22 mouse cellular contexts compared by ENCODE assay signal in genomic region chr2:127625659-127626058, GRCm38 (mm10). TPM values are rescaled to one million over a fixed set of nuclear protein-coding genes. Genes with fewer than 3 reads are reported as not detected.
DNase-seq lines count a peak whose midpoint lies in the region; ATAC-seq and TF ChIP-seq lines count a peak whose summit lies in the region.
"Had no signal": no experiment of that assay in that cellular context is flagged by ENCODE, and none has a peak within 500 bp of the region (broad histone marks: within the 10 kb centered on the region; RNA-seq: fewer than 3 reads in every experiment).

No protein-coding gene starts in this region.

- H3K27me3 ChIP-seq in lung, embryonic 14.5 days (ENCODE audit: insufficient read depth, low read length): no peaks in the 10 kb centered on the region
- no peaks in the 10 kb centered on the region for H3K27me3 ChIP-seq in Patski
- H3K27me3 ChIP-seq in kidney, embryonic 15.5 days: no peaks in the 10 kb centered on the region
- no peaks in the 10 kb centered on the region for H3K27me3 ChIP-seq in forebrain, embryonic 16.5 days (replicated peaks; ENCODE audit: control insufficient read depth, insufficient read depth, low read length)
- no peaks in the 10 kb centered on the region; the same call in 1 of the 2 replicates for H3K27me3 ChIP-seq in heart, embryonic 11.5 days (ENCODE audit: control insufficient read depth, insufficient read depth, low read length)
- H3K27me3 ChIP-seq: heart, embryonic 15.5 days; liver, embryonic 13.5 days; midbrain, embryonic 15.5 days had no signal

- no peak for ATAC-seq in lung, embryonic 14.5 days (ENCODE audit: insufficient read depth)
- peak; percentile 73 for ATAC-seq in Patski
- peak; percentile 69 for ATAC-seq in kidney, embryonic 15.5 days (replicated peaks; ENCODE audit: low FRiP score)
- ATAC-seq in forebrain, embryonic 16.5 days: no peak
- ATAC-seq in heart, embryonic 11.5 days (replicated peaks; ENCODE audit: insufficient number of reproducible peaks, low FRiP score, low TSS enrichment): no peak
- ATAC-seq: forebrain, embryonic 14.5 days; midbrain, embryonic 15.5 days had no signal

- POLR2A ChIA-PET in Patski (lab: Charles Lee): no interaction called here

- no peak overlapping the region for H3K4me3 ChIP-seq in lung, embryonic 14.5 days (ENCODE audit: low read depth, low read length)
- no peak overlapping the region for H3K4me3 ChIP-seq in kidney, embryonic 15.5 days (replicated peaks)
- no peak overlapping the region for H3K4me3 ChIP-seq in forebrain, embryonic 16.5 days (replicated peaks; ENCODE audit: low read length)
- H3K4me3 ChIP-seq in heart, embryonic 11.5 days (ENCODE audit: low read depth, low read length): no peak overlapping the region
- H3K4me3 ChIP-seq: erythroblast, embryonic 14.5 days; heart, embryonic 15.5 days; hindbrain, embryonic 10.5 days; left cerebral cortex, adult 2 months; limb, embryonic 12.5 days; liver, embryonic 13.5 days; midbrain, embryonic 15.5 days had no signal

- H3K9me3 ChIP-seq in lung, embryonic 14.5 days (ENCODE audit: low read depth, low read length): no peaks in the 10 kb centered on the region
- no peaks in the 10 kb centered on the region for H3K9me3 ChIP-seq in kidney, embryonic 15.5 days (replicated peaks)
- no peaks in the 10 kb centered on the region for H3K9me3 ChIP-seq in forebrain, embryonic 16.5 days (ENCODE audit: control insufficient read depth, low read length)
- H3K9me3 ChIP-seq in heart, embryonic 11.5 days (replicated peaks; ENCODE audit: control insufficient read depth, low read length): no peaks in the 10 kb centered on the region
- H3K9me3 ChIP-seq: heart, embryonic 15.5 days; hindbrain, embryonic 10.5 days; limb, embryonic 12.5 days; liver, embryonic 13.5 days; midbrain, embryonic 15.5 days had no signal

- 58% methylated on average over 5 of the region's 5 CpGs for WGBS in lung, embryonic 14.5 days
- WGBS in kidney, embryonic 15.5 days: 70% methylated on average over 5 of the region's 5 CpGs
- 77% methylated on average over 5 of the region's 5 CpGs for WGBS in forebrain, embryonic 16.5 days
- 60% methylated on average over 5 of the region's 5 CpGs for WGBS in heart, embryonic 11.5 days (ENCODE audit: insufficient replicate concordance)

- TF ChIP-seq CTCF in lung, embryonic 14.5 days (IDR thresholded peaks at IDR 0.05; ENCODE audit: low read depth): no peak
- no peak for TF ChIP-seq CTCF in Patski (IDR thresholded peaks at IDR 0.05)

- CTCF ChIA-PET in Patski (lab: Charles Lee): no interaction called here

- 0 out of 2 replicates have a peak overlapping the region, but pooled peaks have one; percentile 54 for H3K27ac ChIP-seq in lung, embryonic 14.5 days (ENCODE audit: low read depth)
- peak overlapping the region; percentile 58 for H3K27ac ChIP-seq in kidney, embryonic 15.5 days
- H3K27ac ChIP-seq in forebrain, embryonic 16.5 days (ENCODE audit: low read length): no peak overlapping the region
- no peak overlapping the region for H3K27ac ChIP-seq in heart, embryonic 11.5 days (ENCODE audit: low read depth, low read length)
- H3K27ac ChIP-seq: heart, embryonic 15.5 days; hindbrain, embryonic 10.5 days; limb, embryonic 12.5 days; liver, embryonic 13.5 days; midbrain, embryonic 15.5 days had no signal

- H3K4me2 ChIP-seq in lung, embryonic 14.5 days: no peak overlapping the region
- no peak overlapping the region for H3K4me2 ChIP-seq in kidney, embryonic 15.5 days
- no peak overlapping the region for H3K4me2 ChIP-seq in forebrain, embryonic 16.5 days (ENCODE audit: low read length)
- no peak overlapping the region for H3K4me2 ChIP-seq in heart, embryonic 11.5 days
- H3K4me2 ChIP-seq: heart, embryonic 15.5 days; limb, embryonic 12.5 days; liver, embryonic 13.5 days; midbrain, embryonic 15.5 days had no signal

- H3K9ac ChIP-seq in lung, embryonic 14.5 days: no peak overlapping the region
- H3K9ac ChIP-seq in kidney, embryonic 15.5 days: no peak overlapping the region
- H3K9ac ChIP-seq in forebrain, embryonic 16.5 days (replicated peaks; ENCODE audit: low read depth, low read length): no peak overlapping the region
- H3K9ac ChIP-seq in heart, embryonic 11.5 days (ENCODE audit: low read depth, low read length): no peak overlapping the region
- H3K9ac ChIP-seq: heart, embryonic 15.5 days; limb, embryonic 12.5 days; liver, embryonic 13.5 days; midbrain, embryonic 15.5 days had no signal

- in situ Hi-C loops in Patski (cut with MboI; ENCODE audit: low pct_unique_long_range_greater_than_20kb): no loop called here

- peak; percentile 7 for DNase-seq in lung, embryonic 14.5 days
- no peak for DNase-seq in lung, postnatal 36 days
- no peak for DNase-seq in Patski (ENCODE audit: low read depth, low spot score)
- DNase-seq in lung, postnatal 10 days: peak; percentile 22
- DNase-seq in heart, adult 18-20 months: no peak
- DNase-seq: adrenal gland, postnatal 25 days; cerebellum, adult 2 months; liver, embryonic 13.5 days; right cerebral cortex, adult 18-20 months; spleen, adult 18-20 months had no signal

- no peaks in the 10 kb centered on the region for H3K36me3 ChIP-seq in lung, embryonic 14.5 days (ENCODE audit: insufficient read depth)
- H3K36me3 ChIP-seq in kidney, embryonic 15.5 days: no peaks in the 10 kb centered on the region
- H3K36me3 ChIP-seq in forebrain, embryonic 16.5 days (ENCODE audit: control insufficient read depth, insufficient read depth): no peaks in the 10 kb centered on the region
- no peaks in the 10 kb centered on the region for H3K36me3 ChIP-seq in heart, embryonic 11.5 days (ENCODE audit: control insufficient read depth, insufficient read depth, low read length)
- H3K36me3 ChIP-seq: heart, embryonic 15.5 days; hindbrain, embryonic 10.5 days; limb, embryonic 12.5 days; liver, embryonic 13.5 days; midbrain, embryonic 15.5 days had no signal

- no peaks in the 10 kb centered on the region for H3K4me1 ChIP-seq in lung, embryonic 14.5 days (ENCODE audit: insufficient read depth)
- H3K4me1 ChIP-seq in kidney, embryonic 15.5 days: no peaks in the 10 kb centered on the region
- H3K4me1 ChIP-seq in forebrain, embryonic 16.5 days (replicated peaks; ENCODE audit: control insufficient read depth, insufficient read depth, low read length): peaks cover 11% of the 10 kb centered on the region
- no peaks in the 10 kb centered on the region for H3K4me1 ChIP-seq in heart, embryonic 11.5 days (ENCODE audit: control insufficient read depth, insufficient read depth, low read length)
- H3K4me1 ChIP-seq: heart, embryonic 15.5 days; limb, embryonic 12.5 days; liver, embryonic 13.5 days; midbrain, embryonic 15.5 days had no signal

RNA-seq across cellular contexts. Expression of gene Mal, which starts 30.8 kb away (rescaled TPM):
- 3.3 and 4.8 TPM in 2 replicates for polyA plus RNA-seq in lung, embryonic 14.5 days (2014; fragmentation: Nextera tagmentation; extraction: Ambion mirVana)
- polyA plus RNA-seq in Patski (2021): 1.1 TPM
- 38.4 and 47.3 TPM in 2 replicates for polyA plus RNA-seq in kidney, embryonic 15.5 days (2015; fragmentation: Nextera tagmentation; extraction: Ambion mirVana)
- polyA plus RNA-seq in forebrain, embryonic 16.5 days (2015; fragmentation: Nextera tagmentation; extraction: Ambion mirVana): 0.72 and 1.8 TPM in 2 replicates
- total RNA-seq in heart, adult 18-20 months (2021): 10 to 100 TPM; 15.6 to 19.0 TPM
- polyA plus RNA-seq in heart, embryonic 11.5 days (2014; fragmentation: Nextera tagmentation; extraction: Ambion mirVana): 1.2 and 1.8 TPM in 2 replicates
- total RNA-seq: granulocyte monocyte progenitor cell, adult 5-6 weeks; megakaryocyte progenitor cell, adult 5-6 weeks had no signal
- polyA plus RNA-seq: erythroblast, embryonic 14.5 days had no signal

RNA-seq across cellular contexts. Expression of gene Mrps5, which starts 38.6 kb away (rescaled TPM):
- 127 and 133 TPM in 2 replicates for polyA plus RNA-seq in lung, embryonic 14.5 days (2014; fragmentation: Nextera tagmentation; extraction: Ambion mirVana)
- polyA plus RNA-seq in Patski (2021): 87.4 TPM
- 150 and 161 TPM in 2 replicates for polyA plus RNA-seq in kidney, embryonic 15.5 days (2015; fragmentation: Nextera tagmentation; extraction: Ambion mirVana)
- polyA plus RNA-seq in forebrain, embryonic 16.5 days (2015; fragmentation: Nextera tagmentation; extraction: Ambion mirVana): 173 and 184 TPM in 2 replicates
- total RNA-seq in heart, adult 18-20 months (2021): 10 to 100 TPM; 78.3 to 93.4 TPM
- 132 and 154 TPM in 2 replicates for polyA plus RNA-seq in heart, embryonic 11.5 days (2014; fragmentation: Nextera tagmentation; extraction: Ambion mirVana)

RNA-seq across cellular contexts. Expression of gene Zfp661, which starts 38.8 kb away (rescaled TPM):
- 4.4 and 4.9 TPM in 2 replicates for polyA plus RNA-seq in lung, embryonic 14.5 days (2014; fragmentation: Nextera tagmentation; extraction: Ambion mirVana)
- 3.8 TPM for polyA plus RNA-seq in Patski (2021)
- 4.5 and 5.1 TPM in 2 replicates for polyA plus RNA-seq in kidney, embryonic 15.5 days (2015; fragmentation: Nextera tagmentation; extraction: Ambion mirVana)
- 11.0 and 11.7 TPM in 2 replicates for polyA plus RNA-seq in forebrain, embryonic 16.5 days (2015; fragmentation: Nextera tagmentation; extraction: Ambion mirVana)
- 1 to 10 TPM; 1.8 to 2.2 TPM for total RNA-seq in heart, adult 18-20 months (2021)
- 3.1 and 4.0 TPM in 2 replicates for polyA plus RNA-seq in heart, embryonic 11.5 days (2014; fragmentation: Nextera tagmentation; extraction: Ambion mirVana)
- polyA plus RNA-seq: erythroblast, embryonic 14.5 days had no signal

Comparison
In these comparisons a context has a peak if more than half of its experiments do, and no peak if none do; other contexts are left out.
1. DNase-seq: peak in lung, embryonic 14.5 days (single experiment) and lung, postnatal 10 days (single experiment); none in lung, postnatal 36 days (single experiment), Patski (single experiment) and heart, adult 18-20 months (0 of 2).
2. ATAC-seq: peak in Patski (single experiment) and kidney, embryonic 15.5 days (single experiment); none in lung, embryonic 14.5 days (single experiment), forebrain, embryonic 16.5 days (single experiment) and heart, embryonic 11.5 days (single experiment).
3. H3K27ac ChIP-seq: peak in lung, embryonic 14.5 days (single experiment) and kidney, embryonic 15.5 days (single experiment); none in forebrain, embryonic 16.5 days (single experiment) and heart, embryonic 11.5 days (single experiment).